Mouse (Mus musculus): Measurements from ENCODE around the gene Psmd7. TPM values are rescaled to one million over a fixed set of nuclear protein-coding genes. Genes with fewer than 3 reads are reported as not detected.

The Psmd7 gene
- polyA plus RNA-seq, 1 experiment from 2014 or later, result 266 TPM

DNA sequence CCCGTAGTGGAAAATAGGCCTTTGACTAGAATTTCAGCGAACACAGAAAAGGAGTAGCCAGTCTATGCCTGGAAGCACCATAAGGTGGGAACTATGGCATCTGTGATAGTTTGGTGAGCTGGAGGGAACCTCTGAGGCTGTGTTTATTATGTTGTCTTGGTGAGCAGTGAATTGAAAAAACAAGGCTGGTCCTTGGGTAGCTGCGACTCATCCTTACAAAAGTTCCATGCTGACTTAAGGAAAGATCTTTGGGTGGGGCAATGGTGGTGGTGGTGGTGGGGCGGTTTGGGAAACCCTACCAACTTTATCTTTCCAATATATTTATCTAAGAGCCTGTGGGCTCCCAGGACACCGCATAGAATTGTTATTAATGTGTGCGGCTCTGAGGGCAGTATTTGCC lies 25.1 kb upstream of the Psmd7 start:
- H3K27me3 ChIP-seq (ENCODE audit: control insufficient read depth, insufficient read depth, low read length), result no peaks in the 10 kb centered on the region
- no peaks in the 10 kb centered on the region for H3K4me1 ChIP-seq (ENCODE audit: control insufficient read depth, insufficient read depth, low read length)
- H3K27ac ChIP-seq (ENCODE audit: low read depth, low read length), result no peak overlapping the region
- no peak overlapping the region for H3K4me2 ChIP-seq (replicated peaks; ENCODE audit: low read depth, low read length)
- no peaks in the 10 kb centered on the region for H3K9me3 ChIP-seq (ENCODE audit: control insufficient read depth, low read length)
- 92% methylated on average over 6 of the region's 6 CpGs for WGBS
- no peak for ATAC-seq (ENCODE audit: low FRiP score, low TSS enrichment)
- no peaks in the 10 kb centered on the region for H3K36me3 ChIP-seq (ENCODE audit: control insufficient read depth, insufficient read depth, low read length)
- no peak overlapping the region for H3K4me3 ChIP-seq (ENCODE audit: low read length)
- H3K9ac ChIP-seq (ENCODE audit: low read depth, low read length), result no peak overlapping the region

DNA sequence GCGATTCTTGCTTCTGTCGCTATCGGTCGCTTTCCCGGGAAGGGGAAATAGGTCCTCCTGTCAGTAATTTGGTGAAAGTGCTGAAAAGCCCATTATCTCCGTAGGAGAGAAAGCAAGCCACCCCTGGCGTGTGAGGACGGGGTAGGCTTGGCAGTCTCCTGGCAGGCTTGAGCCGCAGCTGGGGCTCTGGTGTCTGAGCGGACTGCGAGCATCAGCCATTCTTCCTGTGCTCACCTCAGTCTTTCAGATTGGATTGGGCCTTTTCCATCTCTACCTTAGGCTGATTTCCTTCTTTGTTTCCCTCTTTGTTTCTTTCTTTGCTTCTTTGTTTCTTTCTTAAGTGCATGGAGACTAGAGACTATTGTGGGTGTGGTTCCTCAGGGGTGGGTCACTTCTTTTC lies 22.6 kb upstream of the Psmd7 start:
- no peak overlapping the region for H3K4me2 ChIP-seq (replicated peaks; ENCODE audit: low read depth, low read length)
- 54% methylated on average over 11 of the region's 11 CpGs for WGBS

DNA sequence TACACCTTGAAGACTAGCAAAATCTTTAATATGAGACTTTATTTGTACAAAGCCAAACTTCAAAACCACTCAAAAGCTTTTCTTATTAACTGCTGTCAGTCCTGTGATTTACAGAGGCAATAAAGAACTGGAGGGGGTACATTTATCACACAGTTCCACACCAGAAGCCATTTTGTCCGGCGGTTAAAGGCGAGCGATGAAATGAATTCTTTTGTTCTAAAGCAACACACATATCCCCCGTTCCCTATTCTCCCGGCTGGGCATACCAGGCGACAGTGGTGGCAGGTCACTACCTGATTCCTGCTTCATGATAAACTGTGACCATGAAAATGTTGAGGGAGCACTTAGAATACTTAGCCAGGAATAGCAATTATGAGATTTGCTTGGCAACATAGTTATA lies 20.5 kb upstream of the Psmd7 start:
- 32% methylated on average over 7 of the region's 7 CpGs for WGBS
- Histone ChIP-seq H3K4me1 (ENCODE audit: control insufficient read depth, insufficient read depth, low read length) (no peaks in the 10 kb centered on the region), H3K4me3 (ENCODE audit: low read length) (no peak overlapping the region), H3K36me3 (ENCODE audit: control insufficient read depth, insufficient read depth, low read length) (no peaks in the 10 kb centered on the region), H3K27me3 (ENCODE audit: control insufficient read depth, insufficient read depth, low read length) (no peaks in the 10 kb centered on the region), H3K4me2 (replicated peaks; ENCODE audit: low read depth, low read length) (no peak overlapping the region), H3K27ac (ENCODE audit: low read depth, low read length) (no peak overlapping the region), H3K9ac (ENCODE audit: low read depth, low read length) (no peak overlapping the region), H3K9me3 (ENCODE audit: control insufficient read depth, low read length) (no peaks in the 10 kb centered on the region)
- ATAC-seq (ENCODE audit: low FRiP score, low TSS enrichment), result no peak

More for the DNA sequence above, 22.6 kb upstream of the Psmd7 start:
- ATAC-seq (ENCODE audit: low FRiP score, low TSS enrichment), result no peak
- no peaks in the 10 kb centered on the region for H3K4me1 ChIP-seq (ENCODE audit: control insufficient read depth, insufficient read depth, low read length)
- H3K27me3 ChIP-seq (ENCODE audit: control insufficient read depth, insufficient read depth, low read length), result no peaks in the 10 kb centered on the region
- no peak overlapping the region for H3K9ac ChIP-seq (ENCODE audit: low read depth, low read length)
- H3K36me3 ChIP-seq (ENCODE audit: control insufficient read depth, insufficient read depth, low read length), result no peaks in the 10 kb centered on the region
- H3K4me3 ChIP-seq (ENCODE audit: low read length), result no peak overlapping the region
- no peak overlapping the region for H3K27ac ChIP-seq (ENCODE audit: low read depth, low read length)
- no peaks in the 10 kb centered on the region for H3K9me3 ChIP-seq (ENCODE audit: control insufficient read depth, low read length)

DNA sequence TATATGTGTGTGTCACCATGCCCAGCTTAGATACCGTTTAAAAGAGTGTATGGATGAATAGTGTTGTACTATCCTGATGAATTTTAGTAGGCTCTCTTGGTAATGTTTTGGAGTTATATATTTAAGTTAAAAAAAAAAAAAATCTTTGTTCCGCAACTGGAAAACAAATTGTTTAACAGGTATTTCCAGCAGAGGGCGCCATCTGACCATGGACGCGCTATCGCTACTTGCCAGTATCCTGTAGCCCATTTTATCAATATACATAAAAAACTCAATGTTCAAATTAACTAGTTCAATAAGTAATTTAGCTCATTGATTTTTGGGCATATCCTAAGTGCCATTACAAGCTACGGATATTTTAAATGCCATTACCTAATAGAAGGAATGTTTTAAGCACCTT lies 14.8 kb upstream of the Psmd7 start:
- no peak overlapping the region for H3K4me2 ChIP-seq (replicated peaks; ENCODE audit: low read depth, low read length)
- H3K27me3 ChIP-seq (ENCODE audit: control insufficient read depth, insufficient read depth, low read length), result no peaks in the 10 kb centered on the region
- no peak overlapping the region for H3K9ac ChIP-seq (ENCODE audit: low read depth, low read length)
- no peak overlapping the region for H3K27ac ChIP-seq (ENCODE audit: low read depth, low read length)
- 6% methylated on average over 7 of the region's 7 CpGs for WGBS
- H3K4me1 ChIP-seq (ENCODE audit: control insufficient read depth, insufficient read depth, low read length), result no peaks in the 10 kb centered on the region
- no peaks in the 10 kb centered on the region for H3K9me3 ChIP-seq (ENCODE audit: control insufficient read depth, low read length)
- H3K36me3 ChIP-seq (ENCODE audit: control insufficient read depth, insufficient read depth, low read length), result no peaks in the 10 kb centered on the region
- no peak overlapping the region for H3K4me3 ChIP-seq (ENCODE audit: low read length)
- no peak for ATAC-seq (ENCODE audit: low FRiP score, low TSS enrichment)

DNA sequence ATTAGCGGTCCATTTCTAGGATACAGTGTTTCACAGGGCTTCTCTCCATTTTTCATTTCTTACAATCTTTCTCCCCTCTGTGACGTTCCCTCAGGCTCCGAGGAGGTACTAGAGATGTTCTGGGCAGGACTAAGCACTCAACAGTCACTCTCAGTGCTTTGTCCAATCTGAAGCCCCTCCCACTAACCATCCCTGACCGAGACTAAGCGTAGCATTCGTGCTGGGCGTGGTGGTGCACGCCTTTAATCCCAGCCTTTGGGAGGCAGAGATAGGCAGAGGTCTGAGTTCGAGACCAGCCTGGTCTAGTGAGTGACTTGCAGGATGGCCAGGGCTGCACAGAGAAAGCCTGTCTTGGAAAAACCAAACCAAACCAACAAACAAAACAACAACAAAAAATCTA lies 11.4 kb upstream of the Psmd7 start:
- Histone ChIP-seq H3K27ac (ENCODE audit: low read depth, low read length) (no peak overlapping the region), H3K27me3 (ENCODE audit: control insufficient read depth, insufficient read depth, low read length) (no peaks in the 10 kb centered on the region), H3K9me3 (ENCODE audit: control insufficient read depth, low read length) (no peaks in the 10 kb centered on the region), H3K4me2 (replicated peaks; ENCODE audit: low read depth, low read length) (no peak overlapping the region), H3K36me3 (ENCODE audit: control insufficient read depth, insufficient read depth, low read length) (no peaks in the 10 kb centered on the region), H3K4me3 (ENCODE audit: low read length) (no peak overlapping the region), H3K4me1 (ENCODE audit: control insufficient read depth, insufficient read depth, low read length) (no peaks in the 10 kb centered on the region), H3K9ac (ENCODE audit: low read depth, low read length) (no peak overlapping the region)
- no peak for ATAC-seq (ENCODE audit: low FRiP score, low TSS enrichment)
- WGBS, result 87% methylated on average over 9 of the region's 9 CpGs

DNA sequence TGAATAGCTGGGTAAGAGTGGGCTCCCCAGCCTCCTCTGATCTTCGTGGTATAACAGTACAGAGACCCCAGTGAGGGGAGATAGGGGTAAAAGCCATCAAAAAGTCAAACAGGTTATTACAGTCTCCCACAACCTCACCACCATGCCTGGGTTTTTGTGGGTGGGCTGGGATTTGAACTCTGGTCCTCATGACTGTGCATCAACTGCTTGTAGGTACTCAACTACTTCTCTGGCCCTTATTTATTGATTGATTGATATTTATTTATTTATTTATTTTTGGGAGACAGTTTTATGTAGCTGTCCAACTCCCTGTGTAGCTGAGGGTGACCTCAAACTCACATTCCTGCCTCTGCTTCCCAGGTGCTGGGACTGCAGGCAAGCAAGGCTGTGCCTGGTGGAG lies 9.5 kb upstream of the Psmd7 start:
- Histone ChIP-seq H3K9me3 (ENCODE audit: control insufficient read depth, low read length) (no peaks in the 10 kb centered on the region), H3K27ac (ENCODE audit: low read depth, low read length) (no peak overlapping the region), H3K4me1 (ENCODE audit: control insufficient read depth, insufficient read depth, low read length) (no peaks in the 10 kb centered on the region), H3K27me3 (ENCODE audit: control insufficient read depth, insufficient read depth, low read length) (no peaks in the 10 kb centered on the region), H3K4me3 (ENCODE audit: low read length) (no peak overlapping the region), H3K4me2 (replicated peaks; ENCODE audit: low read depth, low read length) (no peak overlapping the region), H3K36me3 (ENCODE audit: control insufficient read depth, insufficient read depth, low read length) (no peaks in the 10 kb centered on the region), H3K9ac (ENCODE audit: low read depth, low read length) (no peak overlapping the region)
- ATAC-seq (ENCODE audit: low FRiP score, low TSS enrichment), result no peak
- WGBS, result 73% methylated on average over 1 of the region's 1 CpGs

DNA sequence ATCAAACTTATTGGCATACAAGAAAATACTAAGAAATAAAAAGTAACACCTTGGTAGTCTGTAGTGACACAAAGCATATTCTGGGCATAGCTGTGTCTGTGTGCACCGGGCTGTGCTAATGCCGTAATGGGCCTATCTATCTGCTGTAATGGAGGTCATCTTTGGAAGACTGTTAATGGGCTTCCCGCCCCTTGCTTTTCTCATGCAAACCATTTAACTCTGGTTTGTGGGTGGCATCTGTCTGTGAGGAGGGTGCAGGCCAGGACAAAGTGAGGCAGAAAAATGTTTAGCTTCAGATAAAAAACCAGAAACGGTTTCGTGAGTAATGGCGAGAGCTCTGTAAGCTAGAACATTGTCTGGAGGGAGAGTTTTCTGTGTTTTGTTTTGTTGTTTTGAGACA lies 6.6 kb upstream of the Psmd7 start:
- no peaks in the 10 kb centered on the region for H3K4me1 ChIP-seq (ENCODE audit: control insufficient read depth, insufficient read depth, low read length)
- H3K4me2 ChIP-seq (replicated peaks; ENCODE audit: low read depth, low read length), result no peak overlapping the region
- 64% methylated on average over 6 of the region's 6 CpGs for WGBS
- H3K27me3 ChIP-seq (ENCODE audit: control insufficient read depth, insufficient read depth, low read length), result no peaks in the 10 kb centered on the region
- H3K27ac ChIP-seq (ENCODE audit: low read depth, low read length), result no peak overlapping the region
- ATAC-seq (ENCODE audit: low FRiP score, low TSS enrichment), result no peak
- H3K4me3 ChIP-seq (ENCODE audit: low read length), result no peak overlapping the region
- no peaks in the 10 kb centered on the region for H3K36me3 ChIP-seq (ENCODE audit: control insufficient read depth, insufficient read depth, low read length)
- no peaks in the 10 kb centered on the region for H3K9me3 ChIP-seq (ENCODE audit: control insufficient read depth, low read length)
- no peak overlapping the region for H3K9ac ChIP-seq (ENCODE audit: low read depth, low read length)

DNA sequence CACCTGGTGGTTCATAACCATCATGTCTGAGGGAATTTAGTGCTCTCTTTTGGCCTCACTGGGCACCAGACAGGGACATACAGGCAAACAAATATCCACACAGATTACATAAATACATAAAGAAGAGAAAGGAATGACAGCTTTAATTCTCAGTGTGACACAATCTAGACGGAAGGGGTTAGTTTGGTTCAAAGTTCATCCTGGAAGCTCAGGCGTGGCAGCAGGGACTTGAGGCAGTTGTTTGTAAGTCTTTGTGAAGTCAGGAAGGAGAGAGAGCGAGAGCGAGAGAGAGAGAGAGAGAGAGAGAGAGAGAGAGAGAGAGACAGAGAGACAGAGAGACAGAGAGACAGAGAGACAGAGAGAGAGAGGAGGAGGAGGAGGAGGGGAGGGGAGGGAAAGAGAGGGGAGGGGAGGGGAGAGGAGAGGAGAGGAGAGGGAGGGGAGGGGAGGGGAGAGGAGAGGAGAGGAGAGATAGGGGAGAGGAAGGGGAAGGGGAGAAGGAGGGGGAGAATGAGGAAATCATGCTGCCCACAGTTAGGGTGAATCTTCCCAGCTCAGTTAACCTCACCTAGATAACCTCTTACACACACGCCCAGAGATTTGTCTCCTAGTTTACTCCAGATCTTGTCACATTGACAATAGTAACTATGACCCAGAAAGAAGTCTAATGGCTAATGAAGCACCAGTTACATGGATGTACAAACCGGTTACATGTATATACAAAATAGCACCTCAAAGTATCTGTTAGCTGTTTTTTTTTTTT lies 5.9 kb upstream of the Psmd7 start:
- WGBS, result 70% methylated on average over 5 of the region's 6 CpGs
- H3K4me2 ChIP-seq (replicated peaks; ENCODE audit: low read depth, low read length), result no peak overlapping the region
- no peak overlapping the region for H3K9ac ChIP-seq (ENCODE audit: low read depth, low read length)

DNA sequence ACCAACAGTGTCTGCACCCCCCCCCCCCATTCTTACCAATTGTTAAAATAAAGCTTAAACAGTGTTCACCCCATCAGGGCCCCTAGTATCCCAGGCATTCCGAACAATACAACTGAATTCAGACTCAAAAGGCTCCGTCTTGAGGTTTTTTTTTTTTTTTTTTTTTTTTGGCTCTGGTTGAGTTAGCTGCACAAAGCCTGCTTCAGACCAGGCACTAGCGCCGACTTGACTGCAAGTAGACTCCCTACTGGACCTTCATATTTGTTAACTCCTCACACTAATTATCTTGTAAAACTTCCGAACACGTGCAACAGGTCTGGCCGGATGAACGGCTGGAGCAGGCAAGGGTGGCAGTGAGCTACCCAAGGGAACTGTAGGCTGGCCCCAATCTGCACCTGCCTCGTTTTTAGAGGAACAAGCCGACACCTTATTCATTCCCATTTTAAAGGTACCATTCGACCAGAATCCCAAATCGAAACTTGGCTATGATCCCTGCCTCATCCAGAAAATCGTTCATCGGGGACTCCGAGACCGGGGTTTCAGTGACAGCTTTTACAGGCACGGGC lies 752 bp downstream of the Psmd7 start:
- no peak; the same call in 1 of the 2 replicates for ATAC-seq (ENCODE audit: low FRiP score, low TSS enrichment)
- no peaks in the 10 kb centered on the region for H3K27me3 ChIP-seq (ENCODE audit: control insufficient read depth, insufficient read depth, low read length)
- peak overlapping the region; percentile 68 for H3K4me2 ChIP-seq (replicated peaks; ENCODE audit: low read depth, low read length)
- WGBS, result 2% methylated on average over 17 of the region's 17 CpGs
- peaks cover 34% of the 10 kb centered on the region for H3K36me3 ChIP-seq (ENCODE audit: control insufficient read depth, insufficient read depth, low read length)
- H3K9ac ChIP-seq (ENCODE audit: low read depth, low read length), result peak overlapping the region; percentile 87
- no peaks in the 10 kb centered on the region for H3K9me3 ChIP-seq (ENCODE audit: control insufficient read depth, low read length)
- H3K4me1 ChIP-seq (ENCODE audit: control insufficient read depth, insufficient read depth, low read length), result 0 out of 2 replicates have a peak, but pooled peaks cover 3% of the 10 kb centered on the region
- peak overlapping the region; percentile 97 for H3K4me3 ChIP-seq (ENCODE audit: low read length)
- peak overlapping the region; percentile 73 for H3K27ac ChIP-seq (ENCODE audit: low read depth, low read length)

More for the DNA sequence above, 5.9 kb upstream of the Psmd7 start:
- no peak overlapping the region for H3K4me3 ChIP-seq (ENCODE audit: low read length)
- no peaks in the 10 kb centered on the region for H3K27me3 ChIP-seq (ENCODE audit: control insufficient read depth, insufficient read depth, low read length)
- no peak for ATAC-seq (ENCODE audit: low FRiP score, low TSS enrichment)
- H3K9me3 ChIP-seq (ENCODE audit: control insufficient read depth, low read length), result no peaks in the 10 kb centered on the region
- H3K36me3 ChIP-seq (ENCODE audit: control insufficient read depth, insufficient read depth, low read length), result no peaks in the 10 kb centered on the region
- no peak overlapping the region for H3K27ac ChIP-seq (ENCODE audit: low read depth, low read length)
- H3K4me1 ChIP-seq (ENCODE audit: control insufficient read depth, insufficient read depth, low read length), result no peaks in the 10 kb centered on the region

All from kidney, embryonic 14.5 days (tissue).